Mouse (Mus musculus) lung, adult 2 months (tissue): Measurements from ENCODE around the gene Gp2. TPM values are rescaled to one million over a fixed set of nuclear protein-coding genes. Genes with fewer than 3 reads are reported as not detected.

Experiments
- DNase-seq: peaks from one replicate; pipeline ENCODE4 v3.0.0; 2022
- H3K4me1 ChIP-seq: fragments of 200-500 bp; 2 replicates; pipeline ENCODE4 v1.6.1; 2011; ENCODE audit warnings: low read length; ENCODE audit not compliant: control insufficient read depth, insufficient read depth
- H3K4me3 ChIP-seq: fragments of 200-500 bp; replicated peaks from 2 replicates; pipeline ENCODE3; 2011; ENCODE audit warnings: low read depth, mild to moderate bottlenecking, control low read depth, low read length; ENCODE audit errors: extremely low read depth
- CTCF ChIP-seq: fragments of 200-500 bp; IDR thresholded peaks from 2 replicates; pipeline ENCODE4 v1.5.1; 2011; ENCODE audit warnings: mild to moderate bottlenecking, low read length, control low read depth; ENCODE audit not compliant: insufficient read depth
- POLR2A ChIP-seq: fragments of 200-500 bp; IDR thresholded peaks from 2 replicates; pipeline ENCODE4 v1.6.1; 2011; ENCODE audit warnings: low read depth, mild to moderate bottlenecking, control low read depth, low read length, borderline replicate concordance; ENCODE audit errors: extremely low read depth
- WGBS: fragments of 180-500 bp; shearing (Covaris S2); methylation state at CpG from one replicate; pipeline ENCODE4 v1.1.7; 2018; 5-methylcytosine and 5-hydroxymethylcytosine counted together
- polyA plus RNA-seq: library from polyadenylated mRNA; depleted of rRNA; stranded (reverse); fragments of >200 nt; gene quantifications from 2 replicates; pipeline ENCODE4 v1.2.3, GENCODE M21; 2012; rRNA removed

Gp2 gene
- polyA plus RNA-seq = 0.49 and 0.60 TPM in 2 replicates

DNA sequence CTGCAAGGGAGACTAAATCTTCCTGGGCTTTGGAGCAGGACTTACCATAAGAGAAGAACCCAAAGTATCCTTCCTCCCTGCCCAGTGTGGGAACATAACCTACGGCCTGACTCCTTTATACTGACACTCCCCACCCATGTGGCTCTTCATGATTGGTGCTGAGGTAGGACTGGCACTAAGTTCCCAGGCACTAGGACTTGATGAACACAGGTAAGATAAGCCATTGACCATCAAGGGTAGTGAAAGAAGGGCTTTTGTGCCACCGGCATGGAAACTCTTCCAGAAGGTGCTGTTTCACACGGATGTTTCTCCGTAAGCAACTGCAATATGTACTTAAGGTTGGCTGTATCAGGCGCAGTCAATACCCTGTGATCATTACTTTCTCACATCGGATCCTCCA, at the start of gene Gp2:
Gp2 (minus strand) TSS at position 101 of the 400 bp plus-strand sequence.
- Histone ChIP-seq H3K4me1 (no peaks in the 10 kb centered on the region), H3K4me3 (no peak within 1 kb of the TSS)
- 89% methylated on average over 6 of the region's 6 CpGs for WGBS
- DNase-seq = no peak
- no peak for TF ChIP-seq POLR2A
- TF ChIP-seq CTCF = no peak

GRCm38 (mm10) chr7:119490041-119490780, 31.1 kb upstream of the Gp2 start:
- Histone ChIP-seq H3K4me1 (no peaks in the 10 kb centered on the region), H3K4me3 (no peak overlapping the region)
- TF ChIP-seq CTCF (no peak), POLR2A (no peak)
- 79% methylated on average over 4 of the region's 4 CpGs for WGBS
- DNase-seq = no peak

- WGBS = 81% methylated on average over 5 of the region's 5 CpGs
- DNase-seq = no peak
- H3K4me3 ChIP-seq = no peak overlapping the region
- H3K4me1 ChIP-seq = no peaks in the 10 kb centered on the region
- no peak for TF ChIP-seq CTCF
- no peak for TF ChIP-seq POLR2A
Measured at GRCm38 (mm10) chr7:119486683-119487082, 27.6 kb upstream of the Gp2 start.

DNA sequence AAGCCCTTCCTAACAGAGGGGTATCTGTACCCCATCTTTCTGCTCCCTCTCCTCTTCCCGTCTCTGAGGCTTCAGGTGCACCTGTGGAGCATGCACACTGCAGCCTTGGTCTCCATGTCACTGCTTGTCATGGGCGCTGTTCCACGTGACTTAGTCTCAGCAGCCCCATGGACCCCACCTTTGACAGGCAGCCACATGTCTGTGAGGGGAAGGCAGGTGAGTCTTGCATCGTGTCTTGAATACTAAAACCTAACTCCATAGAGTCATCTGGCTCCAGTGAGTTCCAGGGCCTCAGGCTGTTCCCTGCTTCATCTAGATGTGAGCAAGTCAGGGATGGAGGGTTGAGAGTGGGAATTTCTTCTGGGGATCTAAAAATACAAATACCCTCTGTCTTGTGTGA, 25.1 kb upstream of the Gp2 start:
- no peaks in the 10 kb centered on the region for H3K4me1 ChIP-seq
- DNase-seq = no peak
- WGBS = 74% methylated on average over 4 of the region's 4 CpGs
- H3K4me3 ChIP-seq = no peak overlapping the region
- TF ChIP-seq CTCF = no peak
- TF ChIP-seq POLR2A = no peak

DNA sequence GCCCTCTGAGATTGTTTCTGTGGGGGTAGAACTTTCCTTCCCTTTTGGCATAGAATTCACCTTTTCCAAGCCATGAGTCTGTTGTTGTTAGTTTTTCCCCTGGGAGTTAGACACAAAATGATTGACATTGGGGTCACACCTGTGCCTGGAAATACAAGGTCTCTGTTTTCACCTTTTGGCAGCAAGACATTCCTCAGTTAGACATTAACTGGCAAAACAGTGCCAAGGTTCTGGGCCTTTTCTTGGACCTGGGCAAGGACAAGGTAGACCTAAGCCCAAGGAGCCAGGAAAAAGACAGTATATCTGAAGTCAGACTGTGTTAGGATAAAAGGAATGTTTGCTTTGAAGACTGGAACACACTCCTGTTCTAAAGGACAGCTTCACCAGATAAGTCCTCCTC, 20.2 kb upstream of the Gp2 start, which contains the start of gene Umod:
Umod (minus strand) TSS at position 27 of the 400 bp plus-strand sequence.
- no peak for DNase-seq
- TF ChIP-seq CTCF (no peak), POLR2A (no peak)
- no peak within 1 kb of the TSS for H3K4me3 ChIP-seq

DNA sequence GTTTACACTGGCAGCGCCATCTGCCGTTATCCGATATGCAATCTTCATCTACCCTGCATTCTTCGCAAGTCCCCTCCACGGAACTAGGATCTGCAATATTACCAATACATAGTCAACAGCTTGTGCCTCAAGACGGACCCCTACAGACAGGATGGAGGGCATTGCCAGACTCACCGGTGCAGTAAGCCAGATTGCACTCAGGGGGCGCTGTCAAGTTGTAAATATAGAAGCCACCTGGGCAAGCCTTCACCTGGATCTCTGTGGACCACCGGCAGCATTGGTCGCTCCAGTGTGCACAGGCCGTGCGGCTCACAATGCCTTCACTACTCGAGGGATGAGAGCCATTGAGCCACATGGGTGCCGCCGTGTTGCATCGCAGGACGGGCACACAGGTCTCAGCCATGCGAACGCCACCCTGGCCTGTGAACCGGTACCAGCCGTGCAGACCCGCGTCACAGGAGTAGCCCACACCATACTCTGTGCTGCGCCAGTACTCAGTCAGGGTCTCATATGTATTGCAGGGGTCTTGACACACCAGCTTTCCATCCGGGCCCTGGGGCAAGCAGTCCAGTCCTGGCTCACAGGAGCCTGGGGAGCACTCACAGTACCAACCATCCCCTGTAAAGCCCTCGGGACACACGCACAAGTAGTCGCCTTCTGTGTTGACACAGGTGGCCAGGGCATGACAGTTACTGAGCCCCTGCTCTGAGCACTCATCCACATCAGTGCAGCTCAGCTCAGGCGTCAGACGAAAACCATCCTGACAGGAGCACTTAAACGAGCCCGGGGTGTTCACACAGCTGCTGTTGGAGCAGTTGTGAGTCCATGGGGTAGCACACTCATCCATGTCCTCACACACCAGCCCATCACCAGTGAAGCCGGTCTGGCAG, 17.7 kb upstream of the Gp2 start:
- no peak for TF ChIP-seq POLR2A
- no peak for TF ChIP-seq CTCF
- DNase-seq = no peak
- no peak overlapping the region for H3K4me3 ChIP-seq
- H3K4me1 ChIP-seq = no peaks in the 10 kb centered on the region
- WGBS = 68% methylated on average over 33 of the region's 33 CpGs

More for the DNA sequence above, 20.2 kb upstream of the Gp2 start, which contains the start of gene Umod:
- no peaks in the 10 kb centered on the region for H3K4me1 ChIP-seq

DNA sequence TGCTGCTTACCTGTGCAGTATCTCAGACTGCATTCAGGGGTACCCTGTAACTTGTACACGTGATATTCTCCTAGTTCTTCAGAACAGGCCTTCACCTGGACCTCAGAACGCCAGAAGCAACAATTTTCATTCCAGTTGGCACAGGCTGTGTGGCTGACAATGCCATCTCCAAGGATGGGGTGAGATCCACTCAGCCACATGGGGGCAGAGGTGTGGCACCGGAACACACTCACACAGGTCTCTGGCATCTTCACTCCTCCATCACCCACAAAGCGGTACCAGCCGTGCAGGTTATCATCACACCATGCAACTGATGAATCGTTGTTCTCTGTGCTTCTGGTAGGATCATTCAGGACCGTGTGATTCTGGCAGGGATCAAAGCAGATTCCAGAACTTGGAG, 4.9 kb downstream of the Gp2 start:
- DNase-seq = no peak
- Histone ChIP-seq H3K4me3 (no peak overlapping the region), H3K4me1 (no peaks in the 10 kb centered on the region)
- 78% methylated on average over 7 of the region's 7 CpGs for WGBS
- no peak for TF ChIP-seq POLR2A
- no peak for TF ChIP-seq CTCF

DNA sequence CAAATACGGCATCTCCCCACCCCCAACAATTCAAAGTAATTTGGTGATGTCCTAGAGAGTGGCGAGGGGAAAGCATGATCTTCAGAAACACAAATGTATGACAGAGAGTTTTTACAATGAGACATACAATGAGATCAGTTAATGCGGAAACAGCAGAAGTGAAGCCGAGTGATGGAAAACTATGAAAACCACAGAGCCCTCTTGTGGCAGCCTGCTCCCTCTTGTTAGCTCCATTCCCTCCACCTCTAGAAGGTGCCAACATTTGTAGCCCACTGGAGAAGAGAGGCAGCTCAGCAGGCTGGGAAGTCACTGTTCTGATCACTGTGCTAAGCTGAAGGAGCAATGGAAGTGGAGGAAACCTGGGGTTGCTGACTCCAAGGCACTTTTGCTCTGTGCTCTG, 15.2 kb downstream of the Gp2 start:
- TF ChIP-seq POLR2A (no peak), CTCF (no peak)
- DNase-seq = no peak
- Histone ChIP-seq H3K4me1 (no peaks in the 10 kb centered on the region), H3K4me3 (no peak overlapping the region)
- 58% methylated on average over 4 of the region's 4 CpGs for WGBS

DNA sequence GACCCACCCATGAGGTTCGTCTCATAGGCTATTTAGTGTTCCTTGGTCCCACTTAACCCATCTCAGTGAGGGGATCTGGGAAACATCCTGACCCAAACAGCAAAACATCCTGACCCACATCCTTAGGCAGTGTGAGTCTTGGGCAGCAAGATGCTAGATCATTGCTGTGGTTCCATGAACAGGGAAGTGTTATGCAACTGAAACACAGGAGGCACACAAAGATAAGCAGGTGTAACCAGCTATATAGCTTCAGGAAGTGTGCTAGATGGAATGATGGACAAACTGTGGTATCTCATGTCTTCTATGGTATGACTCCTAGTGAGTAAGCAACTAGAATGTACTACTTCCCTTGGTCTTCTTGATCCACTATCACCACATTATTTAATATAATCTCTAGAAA, 17.1 kb downstream of the Gp2 start:
- no peaks in the 10 kb centered on the region for H3K4me1 ChIP-seq

GRCm38 (mm10) chr7:119427180-119427616, 31.9 kb downstream of the Gp2 start:
- 13% methylated on average over 6 of the region's 6 CpGs for whole genome bisulfite sequencing
- no peak overlapping the region for H3K4me3 ChIP-seq
- H3K4me1 ChIP-seq = no peaks in the 10 kb centered on the region
- no peak for DNase-seq
- TF ChIP-seq POLR2A (no peak), CTCF (no peak)

More for the DNA sequence above, 17.1 kb downstream of the Gp2 start:
- 64% methylated on average over 1 of the region's 1 CpGs for WGBS
- DNase-seq = no peak
- H3K4me3 ChIP-seq = no peak overlapping the region
- TF ChIP-seq POLR2A = no peak
- no peak for TF ChIP-seq CTCF
